11 mouse cellular contexts compared by ENCODE assay signal in genomic region chr8:124754101-124754791, GRCm38 (mm10). TPM values are rescaled to one million over a fixed set of nuclear protein-coding genes. Genes with fewer than 3 reads are reported as not detected.
A peak's percentile ranks its signal among the peaks of the same experiment; 100 is the strongest.
DNase-seq lines count a peak whose midpoint lies in the region; ATAC-seq and TF ChIP-seq lines count a peak whose summit lies in the region.
"Had no signal": no experiment of that assay in that cellular context is flagged by ENCODE, and none has a peak within 500 bp of the region (broad histone marks: within the 10 kb centered on the region; RNA-seq: fewer than 3 reads in every experiment).

No protein-coding gene starts in this region.

- no peak for DNase-seq in lung, postnatal 36 days
- peak; percentile 43 for DNase-seq in embryonic facial prominence, embryonic 14.5 days (ENCODE audit: low spot score)
- DNase-seq in midbrain, postnatal 0 days (ENCODE audit: low spot score) = peak; percentile 65
- DNase-seq in heart, adult 18-20 months = no peak
- DNase-seq in cerebellum, adult 9-11 months = no peak
- DNase-seq in thymus, postnatal 4 days = no peak
- DNase-seq: cerebellum, adult 2 months had no signal

- peak; percentile 84 for ATAC-seq in lung, embryonic 15.5 days (ENCODE audit: borderline replicate concordance, extremely low read depth, low FRiP score, low TSS enrichment)
- ATAC-seq in embryonic facial prominence, embryonic 14.5 days (ENCODE audit: low read depth) = no peak
- ATAC-seq in kidney, embryonic 15.5 days (replicated peaks; ENCODE audit: low FRiP score) = peak; percentile 72
- ATAC-seq in midbrain, postnatal 0 days (ENCODE audit: low FRiP score) = peak; percentile 75

- 10% methylated on average over 11 of the region's 11 CpGs for WGBS in lung, embryonic 15.5 days
- WGBS in embryonic facial prominence, embryonic 14.5 days = 11% methylated on average over 11 of the region's 11 CpGs
- WGBS in kidney, embryonic 15.5 days = 12% methylated on average over 11 of the region's 11 CpGs
- WGBS in midbrain, postnatal 0 days = 21% methylated on average over 11 of the region's 11 CpGs

- peaks cover 36% of the 10 kb centered on the region for H3K27me3 ChIP-seq in lung, embryonic 15.5 days
- H3K27me3 ChIP-seq in embryonic facial prominence, embryonic 14.5 days (replicated peaks; ENCODE audit: control insufficient read depth, insufficient read depth, low read length) = peaks cover 38% of the 10 kb centered on the region
- peaks cover 33% of the 10 kb centered on the region for H3K27me3 ChIP-seq in kidney, embryonic 15.5 days
- peaks cover 30% of the 10 kb centered on the region for H3K27me3 ChIP-seq in midbrain, postnatal 0 days (ENCODE audit: insufficient read depth, low read length)

- H3K9me3 ChIP-seq in lung, embryonic 15.5 days = no peaks in the 10 kb centered on the region
- no peaks in the 10 kb centered on the region for H3K9me3 ChIP-seq in embryonic facial prominence, embryonic 14.5 days (ENCODE audit: control insufficient read depth, low read length)
- no peaks in the 10 kb centered on the region for H3K9me3 ChIP-seq in kidney, embryonic 15.5 days (replicated peaks)
- H3K9me3 ChIP-seq in midbrain, postnatal 0 days (ENCODE audit: low read length) = no peaks in the 10 kb centered on the region
- H3K9me3 ChIP-seq: heart, embryonic 12.5 days; limb, embryonic 12.5 days had no signal

- peaks cover 39% of the 10 kb centered on the region for H3K4me1 ChIP-seq in lung, embryonic 15.5 days
- H3K4me1 ChIP-seq in embryonic facial prominence, embryonic 14.5 days (ENCODE audit: control insufficient read depth, insufficient read depth, low read length) = peaks cover 7% of the 10 kb centered on the region; the same call in 1 of the 2 replicates
- peaks cover 62% of the 10 kb centered on the region for H3K4me1 ChIP-seq in kidney, embryonic 15.5 days
- H3K4me1 ChIP-seq in midbrain, postnatal 0 days (ENCODE audit: insufficient read depth, low read length) = peaks cover 4% of the 10 kb centered on the region; the same call in 1 of the 2 replicates

- no peak overlapping the region for H3K4me3 ChIP-seq in lung, embryonic 15.5 days
- no peak overlapping the region for H3K4me3 ChIP-seq in embryonic facial prominence, embryonic 14.5 days (ENCODE audit: low read depth, low read length)
- H3K4me3 ChIP-seq in kidney, embryonic 15.5 days (replicated peaks) = 0 out of 2 replicates have a peak overlapping the region, but pooled peaks have one; percentile 7
- H3K4me3 ChIP-seq in midbrain, postnatal 0 days (ENCODE audit: low read depth, low read length) = no peak overlapping the region
- H3K4me3 ChIP-seq: heart, embryonic 12.5 days; limb, embryonic 12.5 days had no signal

- 0 out of 2 replicates have a peak overlapping the region, but pooled peaks have one; percentile 4 for H3K4me2 ChIP-seq in lung, embryonic 15.5 days
- no peak overlapping the region for H3K4me2 ChIP-seq in embryonic facial prominence, embryonic 14.5 days (ENCODE audit: low read depth, low read length)
- peak overlapping the region; percentile 42 for H3K4me2 ChIP-seq in kidney, embryonic 15.5 days
- H3K4me2 ChIP-seq in midbrain, postnatal 0 days (ENCODE audit: low read depth, low read length, poor library complexity, severe bottlenecking) = no peak overlapping the region
- H3K4me2 ChIP-seq: heart, embryonic 12.5 days; limb, embryonic 12.5 days had no signal

- no peaks in the 10 kb centered on the region for H3K36me3 ChIP-seq in lung, embryonic 15.5 days
- no peaks in the 10 kb centered on the region for H3K36me3 ChIP-seq in embryonic facial prominence, embryonic 14.5 days (ENCODE audit: control insufficient read depth, insufficient read depth, low read length)
- H3K36me3 ChIP-seq in kidney, embryonic 15.5 days = no peaks in the 10 kb centered on the region
- H3K36me3 ChIP-seq in midbrain, postnatal 0 days (ENCODE audit: insufficient read depth, low read length) = no peaks in the 10 kb centered on the region
- H3K36me3 ChIP-seq: heart, embryonic 12.5 days; limb, embryonic 12.5 days had no signal

- TF ChIP-seq CTCF in midbrain, postnatal 0 days (IDR thresholded peaks at IDR 0.05) = no peak

- no peak overlapping the region for H3K9ac ChIP-seq in lung, embryonic 15.5 days
- H3K9ac ChIP-seq in embryonic facial prominence, embryonic 14.5 days (ENCODE audit: low read depth, low read length) = no peak overlapping the region
- no peak overlapping the region for H3K9ac ChIP-seq in kidney, embryonic 15.5 days
- no peak overlapping the region for H3K9ac ChIP-seq in midbrain, postnatal 0 days (replicated peaks; ENCODE audit: low read length, poor library complexity, severe bottlenecking)
- H3K9ac ChIP-seq: heart, embryonic 12.5 days; limb, embryonic 12.5 days had no signal

- H3K27ac ChIP-seq in lung, embryonic 15.5 days = peak overlapping the region; percentile 84
- H3K27ac ChIP-seq in embryonic facial prominence, embryonic 14.5 days (replicated peaks; ENCODE audit: low read depth, low read length) = no peak overlapping the region
- H3K27ac ChIP-seq in kidney, embryonic 15.5 days = peak overlapping the region; percentile 63
- H3K27ac ChIP-seq in midbrain, postnatal 0 days (ENCODE audit: low read depth, low read length) = no peak overlapping the region
- H3K27ac ChIP-seq: limb, embryonic 12.5 days had no signal

RNA-seq across cellular contexts. Expression of gene Fam89a, which starts 2.6 kb away (rescaled TPM):
- 11.3 and 14.4 TPM in 2 replicates for polyA plus RNA-seq in lung, embryonic 15.5 days (2015; fragmentation: Nextera tagmentation; extraction: Ambion mirVana)
- 3.9 and 4.5 TPM in 2 replicates for polyA plus RNA-seq in embryonic facial prominence, embryonic 14.5 days (2014; fragmentation: Nextera tagmentation; extraction: Ambion mirVana)
- polyA plus RNA-seq in kidney, embryonic 15.5 days (2015; fragmentation: Nextera tagmentation; extraction: Ambion mirVana) = 4.9 TPM in 2 replicates
- total RNA-seq in midbrain, postnatal 0 days (2014; rRNA removed) = 1.2 TPM in 1 of 2 replicates, not detected in the other
- 0.25 and 0.26 TPM in 2 replicates for polyA plus RNA-seq in midbrain, postnatal 0 days (2015; fragmentation: Nextera tagmentation; extraction: Ambion mirVana)
- total RNA-seq in heart, adult 18-20 months (2021) = 1 to 10 TPM; 1.3 to 1.7 TPM

RNA-seq across cellular contexts. Expression of gene Arv1, which starts 32.3 kb away (rescaled TPM):
- 21.8 and 23.8 TPM in 2 replicates for polyA plus RNA-seq in lung, embryonic 15.5 days (2015; fragmentation: Nextera tagmentation; extraction: Ambion mirVana)
- 16.1 and 20.0 TPM in 2 replicates for polyA plus RNA-seq in embryonic facial prominence, embryonic 14.5 days (2014; fragmentation: Nextera tagmentation; extraction: Ambion mirVana)
- 25.2 and 28.1 TPM in 2 replicates for polyA plus RNA-seq in kidney, embryonic 15.5 days (2015; fragmentation: Nextera tagmentation; extraction: Ambion mirVana)
- 22.5 and 25.4 TPM in 2 replicates for total RNA-seq in midbrain, postnatal 0 days (2014; rRNA removed)
- 35.2 and 35.7 TPM in 2 replicates for polyA plus RNA-seq in midbrain, postnatal 0 days (2015; fragmentation: Nextera tagmentation; extraction: Ambion mirVana)
- total RNA-seq in heart, adult 18-20 months (2021) = 1 to 10 TPM; 3.6 to 4.0 TPM

RNA-seq across cellular contexts. Expression of gene Ttc13, which starts 32.5 kb away (rescaled TPM):
- 47.0 and 49.7 TPM in 2 replicates for polyA plus RNA-seq in lung, embryonic 15.5 days (2015; fragmentation: Nextera tagmentation; extraction: Ambion mirVana)
- 47.9 and 49.4 TPM in 2 replicates for polyA plus RNA-seq in embryonic facial prominence, embryonic 14.5 days (2014; fragmentation: Nextera tagmentation; extraction: Ambion mirVana)
- polyA plus RNA-seq in kidney, embryonic 15.5 days (2015; fragmentation: Nextera tagmentation; extraction: Ambion mirVana) = 46.7 and 47.0 TPM in 2 replicates
- 64.8 and 76.5 TPM in 2 replicates for total RNA-seq in midbrain, postnatal 0 days (2014; rRNA removed)
- polyA plus RNA-seq in midbrain, postnatal 0 days (2015; fragmentation: Nextera tagmentation; extraction: Ambion mirVana) = 64.0 and 66.5 TPM in 2 replicates
- total RNA-seq in heart, adult 18-20 months (2021) = 10 to 100 TPM; 14.7 to 15.0 TPM

RNA-seq across cellular contexts. Expression of gene Trim67, which starts 38.6 kb away (rescaled TPM):
- 0.66 and 0.67 TPM in 2 replicates for polyA plus RNA-seq in lung, embryonic 15.5 days (2015; fragmentation: Nextera tagmentation; extraction: Ambion mirVana)
- polyA plus RNA-seq in embryonic facial prominence, embryonic 14.5 days (2014; fragmentation: Nextera tagmentation; extraction: Ambion mirVana) = 0.97 and 1.1 TPM in 2 replicates
- polyA plus RNA-seq in kidney, embryonic 15.5 days (2015; fragmentation: Nextera tagmentation; extraction: Ambion mirVana) = 0.10 and 0.36 TPM in 2 replicates
- total RNA-seq in midbrain, postnatal 0 days (2014; rRNA removed) = 87.1 and 104 TPM in 2 replicates
- polyA plus RNA-seq in midbrain, postnatal 0 days (2015; fragmentation: Nextera tagmentation; extraction: Ambion mirVana) = 22.0 and 25.6 TPM in 2 replicates
- total RNA-seq in heart, adult 18-20 months (2021) = under 1 TPM; 0.47 to 0.67 TPM

Comparison
In these comparisons a context has a peak if more than half of its experiments do, and no peak if none do; other contexts are left out.
1. H3K27ac ChIP-seq: peak in lung, embryonic 15.5 days (single experiment) and kidney, embryonic 15.5 days (single experiment); none in embryonic facial prominence, embryonic 14.5 days (single experiment) and midbrain, postnatal 0 days (single experiment).
2. H3K4me2 ChIP-seq: peak in lung, embryonic 15.5 days (single experiment) and kidney, embryonic 15.5 days (single experiment); none in embryonic facial prominence, embryonic 14.5 days (single experiment) and midbrain, postnatal 0 days (single experiment).
3. DNase-seq: peak in embryonic facial prominence, embryonic 14.5 days (single experiment) and midbrain, postnatal 0 days (single experiment); none in lung, postnatal 36 days (single experiment), heart, adult 18-20 months (0 of 2), cerebellum, adult 9-11 months (single experiment) and thymus, postnatal 4 days (single experiment).